Mouse (Mus musculus) olfactory bulb, adult 2 months (tissue): ENCODE results near the gene Zfp866.

ENCODE experiments used
- CTCF ChIP-seq: fragments of 200-500 bp; IDR thresholded peaks from 2 replicates; pipeline ENCODE4 v1.5.1; 2012; ENCODE audit warnings: low read depth, mild to moderate bottlenecking, low read length, moderate library complexity; ENCODE audit not compliant: insufficient read depth
- POLR2A ChIP-seq: fragments of 200-500 bp; IDR thresholded peaks from 2 replicates; pipeline ENCODE4 v1.6.1; 2012; ENCODE audit warnings: mild to moderate bottlenecking, low read depth, low read length, moderate library complexity; ENCODE audit not compliant: insufficient read depth

- TF ChIP-seq POLR2A (no peak), CTCF (no peak)
These were observed 32.7 kb downstream of the Zfp866 start for GRCm38 (mm10) chr8:69758316-69758715.
